Mouse (Mus musculus) neural tube, embryonic 14.5 days (tissue): ENCODE data around the gene Pigt. TPM values are rescaled to one million over a fixed set of nuclear protein-coding genes. Genes with fewer than 3 reads are reported as not detected.

ENCODE experiments used
- ATAC-seq: fragments of 200-750 bp; cut with Nextera tagmentation; 2 replicates; pipeline ENCODE4 v1.8.0; 2017; ENCODE audit warnings: low read depth, mild to moderate bottlenecking, moderate TSS enrichment, moderate library complexity
- H3K27ac ChIP-seq: fragments of 300-500 bp; sonication (generic); 2 replicates; pipeline ENCODE4 v1.5.1; 2014; ENCODE audit warnings: low read depth, mild to moderate bottlenecking, control low read depth, low read length, moderate library complexity, mixed read lengths
- H3K27me3 ChIP-seq: fragments of 300-500 bp; sonication (generic); 2 replicates; pipeline ENCODE4 v1.6.1; 2014; ENCODE audit warnings: low read length; ENCODE audit not compliant: control insufficient read depth, insufficient read depth
- H3K36me3 ChIP-seq: fragments of 300-500 bp; sonication (generic); 2 replicates; pipeline ENCODE4 v1.6.1; 2014; ENCODE audit warnings: low read length, mixed read lengths; ENCODE audit not compliant: control insufficient read depth, insufficient read depth
- H3K4me1 ChIP-seq: fragments of 300-500 bp; sonication (generic); 2 replicates; pipeline ENCODE4 v1.6.1; 2014; ENCODE audit warnings: low read length; ENCODE audit not compliant: control insufficient read depth, insufficient read depth
- H3K4me2 ChIP-seq: fragments of 300-500 bp; sonication (generic); 2 replicates; pipeline ENCODE4 v1.6.1; 2014; ENCODE audit warnings: mild to moderate bottlenecking, low read depth, low read length, control low read depth
- H3K4me3 ChIP-seq: fragments of 300-500 bp; sonication (generic); 2 replicates; pipeline ENCODE4 v1.5.1; 2014; ENCODE audit warnings: low read depth, low read length, control low read depth, mixed read lengths
- H3K9ac ChIP-seq: fragments of 300-500 bp; sonication (generic); replicated peaks from 2 replicates; pipeline ENCODE4 v1.6.1; 2014; ENCODE audit warnings: low read depth, mild to moderate bottlenecking, control low read depth, low read length, mixed read lengths
- H3K9me3 ChIP-seq: fragments of 300-500 bp; sonication (generic); 2 replicates; pipeline ENCODE4 v1.6.1; 2016; ENCODE audit warnings: low read length; ENCODE audit not compliant: control insufficient read depth
- WGBS: fragments of 180-500 bp; shearing (Covaris S2); extraction: QIAGEN DNeasy Blood & Tissue Kit; methylation state at CpG from one replicate; pipeline ENCODE4 v1.1.7; 2014; 5-methylcytosine and 5-hydroxymethylcytosine counted together
- polyA plus RNA-seq: library from polyadenylated mRNA; unstranded; fragments of >200 nt; fragmentation: Nextera tagmentation; extraction: Ambion mirVana; gene quantifications from 2 replicates; pipeline ENCODE4 v1.2.1, GENCODE M21; 2014

The Pigt gene
- polyA plus RNA-seq: 96.6 and 118 TPM in 2 replicates

DNA sequence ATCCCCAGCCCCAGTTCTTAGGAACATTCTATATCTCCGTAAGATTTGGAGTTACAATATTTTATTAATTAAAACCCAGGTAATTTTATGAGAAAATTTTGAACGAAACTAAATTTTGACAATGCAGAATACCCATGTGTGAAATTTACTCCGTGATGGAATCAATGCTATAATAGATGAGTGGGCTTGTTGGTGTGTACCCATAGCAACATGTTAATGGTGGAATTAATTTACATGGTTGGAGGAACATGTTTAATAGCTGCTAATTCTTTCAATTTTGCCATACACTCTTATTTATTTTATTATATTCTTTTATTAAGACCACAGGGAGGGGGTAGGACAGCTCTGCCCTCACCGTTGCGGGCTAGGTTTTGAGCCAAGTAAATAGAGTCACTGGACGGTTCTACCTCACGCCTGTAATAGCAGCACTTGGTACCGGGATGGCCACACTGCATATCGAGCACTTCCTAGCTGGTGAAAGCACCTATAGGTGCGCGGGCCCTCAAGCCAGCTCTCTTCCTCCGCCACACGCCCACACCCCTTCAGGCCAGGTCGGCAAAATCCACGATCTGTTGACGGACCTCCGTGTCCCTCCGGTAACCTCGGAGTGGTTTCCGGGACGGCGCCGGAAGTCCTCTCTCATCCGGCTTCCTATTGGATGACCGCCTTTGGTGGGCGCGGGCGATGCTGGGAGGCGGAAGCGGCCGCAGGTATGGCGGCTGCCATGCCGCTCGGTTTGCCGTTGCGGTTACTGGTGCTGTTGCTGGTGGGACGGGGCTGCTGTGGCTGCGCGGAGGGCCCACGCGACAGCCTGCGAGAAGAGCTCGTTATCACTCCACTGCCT, at the start of gene Pigt:
Gene Pigt (plus strand): TSS at position 674 of the 844 bp plus-strand sequence.
- Histone ChIP-seq H3K4me3 (peak within 1 kb of the TSS; percentile 82), H3K9ac (peak within 1 kb of the TSS; percentile 67), H3K4me1 (peaks cover 11% of the 10 kb centered on the region), H3K27ac (peak within 1 kb of the TSS; percentile 72), H3K9me3 (no peaks in the 10 kb centered on the region), H3K4me2 (peak within 1 kb of the TSS; percentile 87), H3K36me3 (no peaks in the 10 kb centered on the region), H3K27me3 (no peaks in the 10 kb centered on the region)
- peak; percentile 97 for ATAC-seq
- WGBS: 4% methylated on average over 43 of the region's 43 CpGs

- WGBS: 96% methylated on average over 1 of the region's 1 CpGs
- Histone ChIP-seq H3K4me3 (no peak overlapping the region), H3K4me1 (0 out of 2 replicates have a peak, but pooled peaks cover 3% of the 10 kb centered on the region), H3K27ac (no peak overlapping the region), H3K4me2 (no peak overlapping the region), H3K9ac (no peak overlapping the region), H3K36me3 (no peaks in the 10 kb centered on the region), H3K27me3 (no peaks in the 10 kb centered on the region), H3K9me3 (no peaks in the 10 kb centered on the region)
- no peak for ATAC-seq
Measured at GRCm38 (mm10) chr2:164448140-164448539, 49.2 kb upstream of the Pigt start.

- Histone ChIP-seq H3K9ac (no peak overlapping the region), H3K4me1 (no peaks in the 10 kb centered on the region), H3K27me3 (no peaks in the 10 kb centered on the region), H3K27ac (no peak overlapping the region), H3K9me3 (no peaks in the 10 kb centered on the region), H3K4me2 (no peak overlapping the region), H3K4me3 (no peak overlapping the region), H3K36me3 (no peaks in the 10 kb centered on the region)
- no peak for ATAC-seq
- WGBS: 86% methylated on average over 5 of the region's 5 CpGs
Measured at GRCm38 (mm10) chr2:164448921-164449320, 48.4 kb upstream of the Pigt start.

DNA sequence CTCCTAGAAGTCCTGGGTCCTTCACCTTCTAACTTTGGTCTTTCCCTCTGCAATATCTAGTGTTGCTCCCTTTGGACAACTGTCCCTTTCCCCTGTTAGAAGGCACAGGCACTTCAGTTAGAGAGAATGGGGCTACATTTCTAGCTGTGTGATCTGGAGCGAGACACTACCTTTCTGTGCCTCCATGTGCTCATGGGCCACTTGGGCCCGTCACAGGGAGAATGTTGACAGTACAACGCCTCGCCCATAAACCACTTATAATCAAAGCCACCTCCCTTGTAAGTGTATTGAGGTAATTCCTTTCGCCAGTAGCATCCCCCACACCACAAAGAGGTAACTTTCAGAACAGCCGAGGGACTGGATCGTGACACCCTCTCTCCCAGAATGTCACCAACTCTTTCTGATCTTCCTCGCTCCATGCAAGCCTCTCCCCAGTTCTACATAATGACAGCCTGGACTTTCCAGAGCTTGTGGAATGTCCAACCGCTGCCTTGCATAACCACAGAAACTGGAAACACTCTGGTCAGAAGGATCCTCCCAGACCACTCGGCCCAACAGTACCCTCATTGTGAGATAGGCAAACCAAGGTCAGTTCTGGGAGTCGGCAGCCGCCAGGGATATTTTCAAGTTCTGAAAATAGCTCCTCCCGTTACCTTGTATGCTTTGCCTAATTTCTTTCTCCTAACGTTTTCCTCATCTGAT, 47.8 kb upstream of the Pigt start:
- H3K36me3 ChIP-seq: no peaks in the 10 kb centered on the region
- no peak for ATAC-seq
- 85% methylated on average over 14 of the region's 14 CpGs for WGBS
- H3K27ac ChIP-seq: no peak overlapping the region
- H3K4me1 ChIP-seq: no peaks in the 10 kb centered on the region
- no peaks in the 10 kb centered on the region for H3K27me3 ChIP-seq
- H3K9me3 ChIP-seq: no peaks in the 10 kb centered on the region
- no peak overlapping the region for H3K9ac ChIP-seq
- H3K4me2 ChIP-seq: no peak overlapping the region
- no peak overlapping the region for H3K4me3 ChIP-seq

DNA sequence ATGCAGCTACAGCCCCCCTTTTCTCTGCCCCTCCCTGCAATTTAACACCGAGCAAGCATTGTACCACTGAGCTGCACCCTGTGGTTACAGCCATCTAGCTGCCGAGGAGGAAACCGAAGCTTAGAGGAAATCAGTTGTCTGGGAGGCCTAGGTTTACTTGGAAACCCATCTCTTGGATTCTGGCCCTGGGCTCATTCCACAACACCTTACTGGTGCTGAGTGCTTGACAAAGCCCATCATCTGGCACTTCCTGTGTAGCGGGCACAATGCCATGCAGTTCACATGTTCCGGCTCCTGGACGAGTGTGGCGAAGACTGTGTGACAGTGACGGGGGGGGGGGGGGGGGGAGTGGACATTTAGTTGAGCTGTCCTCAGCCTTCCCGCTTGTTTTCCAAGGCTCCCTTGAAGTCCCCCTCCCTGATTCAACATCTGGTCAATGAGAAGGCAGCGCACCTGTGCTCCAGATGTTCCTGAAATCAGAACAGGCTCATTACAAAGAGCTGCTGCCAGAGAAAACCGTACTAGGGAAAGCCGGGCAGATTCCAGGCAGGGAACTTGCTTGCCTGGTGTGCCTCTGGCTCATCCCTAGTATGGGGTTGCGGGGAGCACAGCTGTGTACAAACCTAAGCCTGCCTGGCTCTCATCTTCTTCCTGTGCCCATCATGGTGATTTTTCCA, 45.2 kb upstream of the Pigt start:
- ATAC-seq: no peak
- Histone ChIP-seq H3K27ac (no peak overlapping the region), H3K9ac (no peak overlapping the region), H3K4me3 (no peak overlapping the region), H3K4me2 (no peak overlapping the region), H3K27me3 (no peaks in the 10 kb centered on the region), H3K36me3 (no peaks in the 10 kb centered on the region), H3K4me1 (no peaks in the 10 kb centered on the region), H3K9me3 (no peaks in the 10 kb centered on the region)
- 46% methylated on average over 13 of the region's 13 CpGs for WGBS

DNA sequence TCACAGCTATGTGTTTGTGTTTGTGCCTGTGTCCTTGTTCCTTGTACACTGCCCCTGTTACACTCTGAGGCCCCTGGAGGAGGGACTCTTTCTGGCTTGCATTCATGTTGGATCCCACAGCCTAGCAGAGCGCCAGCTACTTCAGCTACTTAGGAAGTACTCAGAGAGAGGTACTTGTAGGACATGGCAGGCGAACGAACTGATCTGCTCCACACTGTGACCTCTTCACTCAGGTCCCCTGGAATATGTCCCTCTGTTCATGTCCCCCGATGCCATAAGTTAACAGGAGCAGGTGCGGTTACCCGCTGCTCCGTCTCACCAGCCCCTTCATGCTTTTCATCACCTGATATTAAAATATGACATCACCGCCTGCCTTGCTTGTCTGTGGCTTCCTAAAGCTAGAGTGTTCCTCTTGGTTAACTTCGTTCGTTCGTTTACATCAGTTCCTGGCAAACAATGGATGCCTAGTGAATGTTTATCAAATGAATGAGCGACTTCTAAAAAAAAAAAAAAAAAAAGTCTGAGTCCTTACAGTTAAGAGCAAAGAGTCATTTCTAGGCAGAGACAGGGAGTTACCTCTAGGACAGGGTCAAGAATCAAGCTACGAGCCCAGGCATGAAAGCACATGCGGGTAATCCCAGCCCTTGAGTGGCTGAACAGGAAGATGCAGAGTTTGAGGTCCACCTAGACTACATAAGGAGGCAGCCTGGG, 44.1 kb upstream of the Pigt start:
- Histone ChIP-seq H3K4me3 (no peak overlapping the region), H3K9ac (no peak overlapping the region), H3K4me2 (no peak overlapping the region), H3K9me3 (no peaks in the 10 kb centered on the region), H3K4me1 (no peaks in the 10 kb centered on the region), H3K27me3 (no peaks in the 10 kb centered on the region), H3K27ac (no peak overlapping the region), H3K36me3 (no peaks in the 10 kb centered on the region)
- ATAC-seq: no peak
- WGBS: 85% methylated on average over 14 of the region's 14 CpGs

DNA sequence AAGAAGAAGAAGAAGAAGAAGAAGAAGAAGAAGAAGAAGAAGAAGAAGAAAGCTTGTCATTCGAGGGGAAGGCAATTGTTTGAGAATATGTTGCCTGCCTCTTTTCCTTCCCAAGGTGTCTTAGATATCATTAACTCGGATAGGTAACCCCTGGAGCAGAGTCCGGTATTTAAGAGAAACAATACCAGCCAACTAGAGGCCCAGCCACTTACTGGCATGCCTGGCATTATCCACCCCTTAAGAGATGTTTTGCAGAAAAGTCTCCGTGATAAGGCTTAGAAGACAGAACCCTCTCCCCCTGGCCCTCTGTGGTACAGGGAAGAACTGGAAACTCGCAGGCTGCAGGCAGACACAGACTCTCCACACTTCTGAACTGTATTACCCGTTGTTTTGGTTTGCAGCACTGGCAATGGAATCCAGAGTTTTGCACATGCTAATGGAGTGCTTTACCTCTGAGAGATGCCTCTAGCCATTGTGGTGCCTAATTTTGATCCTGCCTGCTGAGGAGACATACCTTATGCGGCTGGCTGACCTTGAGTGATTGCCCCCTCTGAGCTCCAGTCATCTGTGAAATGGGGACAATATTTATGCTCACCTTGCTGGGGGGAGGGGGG, 43.3 kb upstream of the Pigt start:
- ATAC-seq: no peak
- no peak overlapping the region for H3K4me3 ChIP-seq

DNA sequence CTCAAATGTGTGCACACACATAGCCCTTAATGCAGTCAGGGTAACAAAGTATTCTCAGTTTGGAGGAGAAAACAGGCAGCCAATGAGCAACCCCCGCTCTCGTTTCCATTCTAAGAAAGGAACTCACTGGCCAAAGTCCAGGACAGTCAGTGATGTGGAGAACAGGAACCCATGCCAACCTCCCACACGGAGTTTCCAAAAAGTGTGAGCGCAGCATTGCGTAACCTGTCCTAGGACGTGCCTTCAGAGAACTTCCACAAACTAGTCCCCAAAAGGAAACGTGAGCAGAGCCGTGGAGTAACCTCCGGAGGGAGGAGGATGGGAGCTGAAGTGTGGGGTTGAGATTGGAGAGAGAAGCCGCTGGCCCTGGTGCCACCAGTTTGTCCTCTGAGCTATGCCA, 42.5 kb upstream of the Pigt start:
- ATAC-seq: no peak
- no peak overlapping the region for H3K9ac ChIP-seq
- WGBS: 83% methylated on average over 10 of the region's 10 CpGs

More for the DNA sequence above, 43.3 kb upstream of the Pigt start:
- Histone ChIP-seq H3K9me3 (no peaks in the 10 kb centered on the region), H3K9ac (no peak overlapping the region), H3K36me3 (no peaks in the 10 kb centered on the region), H3K4me1 (no peaks in the 10 kb centered on the region), H3K4me2 (no peak overlapping the region), H3K27me3 (no peaks in the 10 kb centered on the region), H3K27ac (no peak overlapping the region)
- WGBS: 73% methylated on average over 7 of the region's 7 CpGs

More for the DNA sequence above, 42.5 kb upstream of the Pigt start:
- Histone ChIP-seq H3K27me3 (no peaks in the 10 kb centered on the region), H3K4me3 (no peak overlapping the region), H3K4me2 (no peak overlapping the region), H3K27ac (no peak overlapping the region), H3K4me1 (no peaks in the 10 kb centered on the region), H3K9me3 (no peaks in the 10 kb centered on the region), H3K36me3 (no peaks in the 10 kb centered on the region)
